Mouse (Mus musculus): ENCODE results near the gene Ak3. TPM values are rescaled to one million over a fixed set of nuclear protein-coding genes. Genes with fewer than 3 reads are reported as not detected.
A peak's percentile ranks its signal among the peaks of the same experiment; 100 is the strongest.

The Ak3 gene
- polyA plus RNA-seq (2015; fragmentation: Nextera tagmentation; extraction: Ambion mirVana) = 69.8 and 71.9 TPM in 2 replicates

GRCm38 (mm10) chr19:29047334-29048170, at the start of gene Ak3:
Gene Ak3 (minus strand): TSS chr19:29047961.
- peak; percentile 91 for ATAC-seq (ENCODE audit: low read depth)
- Histone ChIP-seq H3K27ac (replicated peaks) (peak within 1 kb of the TSS; percentile 76), H3K27me3 (no peaks in the 10 kb centered on the region), H3K4me3 (peak within 1 kb of the TSS; percentile 73), H3K4me1 (replicated peaks) (peaks cover 30% of the 10 kb centered on the region), H3K4me2 (peak within 1 kb of the TSS; percentile 71), H3K9ac (peak within 1 kb of the TSS; percentile 94), H3K9me3 (no peaks in the 10 kb centered on the region), H3K36me3 (no peaks in the 10 kb centered on the region)
- WGBS = under 1% methylated on average over 67 of the region's 68 CpGs

- Histone ChIP-seq H3K4me1 (replicated peaks) (no peaks in the 10 kb centered on the region), H3K9ac (no peak overlapping the region), H3K27ac (replicated peaks) (no peak overlapping the region), H3K4me3 (no peak overlapping the region), H3K27me3 (no peaks in the 10 kb centered on the region), H3K9me3 (no peaks in the 10 kb centered on the region), H3K36me3 (no peaks in the 10 kb centered on the region), H3K4me2 (no peak overlapping the region)
- no peak for ATAC-seq (ENCODE audit: low read depth)
Observed at GRCm38 (mm10) chr19:29092194-29092593, 44.4 kb upstream of the Ak3 start.

- ATAC-seq (ENCODE audit: low read depth) = no peak
- Histone ChIP-seq H3K4me1 (replicated peaks) (no peaks in the 10 kb centered on the region), H3K36me3 (no peaks in the 10 kb centered on the region), H3K4me3 (no peak overlapping the region), H3K4me2 (no peak overlapping the region), H3K9ac (no peak overlapping the region), H3K27me3 (no peaks in the 10 kb centered on the region), H3K27ac (replicated peaks) (no peak overlapping the region), H3K9me3 (no peaks in the 10 kb centered on the region)
- 88% methylated on average over 6 of the region's 6 CpGs for WGBS
Observed at GRCm38 (mm10) chr19:29088628-29089027, 40.9 kb upstream of the Ak3 start.

GRCm38 (mm10) chr19:29074802-29075201, 27.0 kb upstream of the Ak3 start:
- no peak overlapping the region for H3K4me3 ChIP-seq
- no peak for ATAC-seq (ENCODE audit: low read depth)
- 53% methylated on average over 6 of the region's 6 CpGs for WGBS

GRCm38 (mm10) chr19:29069195-29069594, 21.4 kb upstream of the Ak3 start:
- no peak overlapping the region for H3K4me3 ChIP-seq
- H3K27me3 ChIP-seq = no peaks in the 10 kb centered on the region
- no peak for ATAC-seq (ENCODE audit: low read depth)
- no peak overlapping the region for H3K4me2 ChIP-seq
- no peaks in the 10 kb centered on the region for H3K9me3 ChIP-seq
- peaks cover 9% of the 10 kb centered on the region; the same call in 1 of the 2 replicates for H3K4me1 ChIP-seq (replicated peaks)
- WGBS = 89% methylated on average over 5 of the region's 5 CpGs
- no peak overlapping the region for H3K27ac ChIP-seq (replicated peaks)
- H3K9ac ChIP-seq = no peak overlapping the region
- no peaks in the 10 kb centered on the region for H3K36me3 ChIP-seq

More at GRCm38 (mm10) chr19:29074802-29075201, 27.0 kb upstream of the Ak3 start:
- H3K4me1 ChIP-seq (replicated peaks) = peaks cover 5% of the 10 kb centered on the region; the same call in 1 of the 2 replicates
- no peak overlapping the region for H3K9ac ChIP-seq
- no peaks in the 10 kb centered on the region for H3K36me3 ChIP-seq
- no peak overlapping the region for H3K4me2 ChIP-seq
- H3K27ac ChIP-seq (replicated peaks) = no peak overlapping the region
- no peaks in the 10 kb centered on the region for H3K27me3 ChIP-seq
- H3K9me3 ChIP-seq = no peaks in the 10 kb centered on the region

- no peaks in the 10 kb centered on the region for H3K9me3 ChIP-seq
- WGBS = 8% methylated on average over 11 of the region's 11 CpGs
- peaks cover 9% of the 10 kb centered on the region; the same call in 1 of the 2 replicates for H3K4me1 ChIP-seq (replicated peaks)
- H3K27ac ChIP-seq (replicated peaks) = no peak overlapping the region
- H3K27me3 ChIP-seq = no peaks in the 10 kb centered on the region
- ATAC-seq (ENCODE audit: low read depth) = 0 out of 2 replicates have a peak, but pooled peaks have one; percentile 37
- H3K4me2 ChIP-seq = peak overlapping the region; percentile 35
- no peaks in the 10 kb centered on the region for H3K36me3 ChIP-seq
- H3K4me3 ChIP-seq = peak overlapping the region; percentile 13
- H3K9ac ChIP-seq = no peak overlapping the region; the same call in 1 of the 2 replicates
Observed at GRCm38 (mm10) chr19:29066981-29067471, 19.3 kb upstream of the Ak3 start.

- no peaks in the 10 kb centered on the region for H3K9me3 ChIP-seq
- no peaks in the 10 kb centered on the region for H3K36me3 ChIP-seq
- H3K27me3 ChIP-seq = no peaks in the 10 kb centered on the region
- ATAC-seq (ENCODE audit: low read depth) = no peak
- 54% methylated on average over 9 of the region's 9 CpGs for WGBS
- no peak overlapping the region for H3K4me3 ChIP-seq
- no peak overlapping the region for H3K9ac ChIP-seq
- H3K27ac ChIP-seq (replicated peaks) = no peak overlapping the region
- peaks cover 9% of the 10 kb centered on the region; the same call in 1 of the 2 replicates for H3K4me1 ChIP-seq (replicated peaks)
- H3K4me2 ChIP-seq = peak overlapping the region; percentile 47
Observed at GRCm38 (mm10) chr19:29064451-29065102, 16.8 kb upstream of the Ak3 start.

DNA sequence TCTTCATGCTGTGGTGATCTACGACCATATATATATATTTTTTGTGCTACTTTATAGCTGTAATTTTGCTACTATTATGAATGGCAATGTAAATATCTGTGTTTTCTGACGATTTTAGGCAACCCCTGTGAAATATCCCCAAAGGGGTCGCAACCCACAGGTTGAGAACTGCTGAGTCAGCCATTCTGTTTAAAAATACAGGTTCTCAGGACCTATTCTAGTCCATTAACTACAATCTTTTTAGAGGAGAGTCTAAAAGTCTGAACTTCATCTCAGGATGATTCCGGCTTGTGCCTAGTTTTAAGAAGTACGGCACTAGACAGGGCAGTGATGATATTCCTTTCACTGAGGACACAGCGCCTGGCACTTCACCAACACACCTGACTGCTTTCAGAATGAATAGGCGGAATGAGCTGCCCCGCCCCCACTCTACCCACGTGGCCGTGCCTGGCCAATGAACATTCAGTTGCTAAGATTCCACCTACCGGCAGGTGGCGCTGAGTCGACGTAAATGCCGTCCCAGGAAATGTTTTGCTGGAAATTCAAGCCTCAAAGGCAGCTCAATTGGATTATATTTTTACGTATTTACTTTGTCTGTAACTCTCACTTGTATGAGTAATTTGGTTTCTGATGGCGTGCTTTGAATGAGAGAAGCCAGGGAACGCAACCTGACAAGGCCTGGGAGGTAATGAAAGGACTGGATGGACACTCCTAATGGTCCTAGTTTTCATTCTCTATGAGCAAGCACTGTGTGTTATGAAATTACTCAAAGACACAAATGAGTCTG, 16.0 kb upstream of the Ak3 start:
- Histone ChIP-seq H3K9me3 (no peaks in the 10 kb centered on the region), H3K27me3 (no peaks in the 10 kb centered on the region), H3K36me3 (no peaks in the 10 kb centered on the region), H3K27ac (replicated peaks) (no peak overlapping the region), H3K9ac (no peak overlapping the region), H3K4me1 (replicated peaks) (peaks cover 9% of the 10 kb centered on the region; the same call in 1 of the 2 replicates), H3K4me3 (0 out of 2 replicates have a peak overlapping the region, but pooled peaks have one; percentile 13), H3K4me2 (peak overlapping the region; percentile 47)
- ATAC-seq (ENCODE audit: low read depth) = peak; percentile 82
- WGBS = 18% methylated on average over 18 of the region's 18 CpGs

- H3K27me3 ChIP-seq = no peaks in the 10 kb centered on the region
- no peaks in the 10 kb centered on the region for H3K9me3 ChIP-seq
- H3K27ac ChIP-seq (replicated peaks) = no peak overlapping the region
- ATAC-seq (ENCODE audit: low read depth) = no peak
- H3K4me1 ChIP-seq (replicated peaks) = peaks cover 9% of the 10 kb centered on the region; the same call in 1 of the 2 replicates
- no peak overlapping the region for H3K9ac ChIP-seq
- H3K4me3 ChIP-seq = no peak overlapping the region
- H3K36me3 ChIP-seq = no peaks in the 10 kb centered on the region
- WGBS = 82% methylated on average over 5 of the region's 5 CpGs
- H3K4me2 ChIP-seq = no peak overlapping the region
Observed at GRCm38 (mm10) chr19:29063009-29063408, 15.2 kb upstream of the Ak3 start.

DNA sequence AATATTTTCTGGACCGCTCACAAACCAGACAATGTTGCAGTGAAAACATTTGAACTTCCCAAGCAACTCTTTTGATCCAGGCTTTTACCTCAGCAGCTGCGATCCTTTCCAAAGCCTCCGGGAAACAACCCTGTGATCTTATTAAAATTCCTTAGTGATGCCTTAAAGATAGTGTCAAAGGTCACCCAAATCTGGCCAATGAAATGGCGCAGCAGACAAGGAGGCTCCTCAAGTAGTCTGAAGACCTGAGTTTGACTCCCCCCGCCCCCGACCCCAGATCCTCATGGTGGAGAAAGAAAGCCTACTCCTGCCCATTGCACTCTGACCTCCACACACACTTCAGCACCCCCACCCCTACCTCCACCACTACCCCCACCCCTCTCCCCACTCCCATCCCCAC, 12.5 kb upstream of the Ak3 start:
- H3K9ac ChIP-seq = no peak overlapping the region
- H3K36me3 ChIP-seq = no peaks in the 10 kb centered on the region
- no peak overlapping the region for H3K27ac ChIP-seq (replicated peaks)
- H3K4me1 ChIP-seq (replicated peaks) = no peaks in the 10 kb centered on the region; the same call in 1 of the 2 replicates
- no peaks in the 10 kb centered on the region for H3K9me3 ChIP-seq
- no peak overlapping the region for H3K4me3 ChIP-seq
- 47% methylated on average over 6 of the region's 6 CpGs for WGBS
- no peak for ATAC-seq (ENCODE audit: low read depth)
- no peaks in the 10 kb centered on the region for H3K27me3 ChIP-seq
- H3K4me2 ChIP-seq = no peak overlapping the region

- no peak for ATAC-seq (ENCODE audit: low read depth)
- Histone ChIP-seq H3K27ac (replicated peaks) (no peak overlapping the region), H3K4me2 (no peak overlapping the region), H3K27me3 (no peaks in the 10 kb centered on the region), H3K36me3 (no peaks in the 10 kb centered on the region), H3K4me3 (no peak overlapping the region), H3K9ac (no peak overlapping the region), H3K4me1 (replicated peaks) (no peaks in the 10 kb centered on the region; the same call in 1 of the 2 replicates), H3K9me3 (no peaks in the 10 kb centered on the region)
- WGBS = 85% methylated on average over 2 of the region's 2 CpGs
Observed at GRCm38 (mm10) chr19:29059688-29060087, 11.9 kb upstream of the Ak3 start.

Data from neural tube, embryonic 13.5 days (tissue).